Mouse (Mus musculus) MEL (cell line): ENCODE measurements at regions not wholly inside any gene's neighbourhood (a gene's known extent, or its start where the extent isn't known, plus 50 kb on each side); places are given as distances from the start of the nearest gene placed in this dataset.
A peak's percentile ranks its signal among the peaks of the same experiment; 100 is the strongest.
"Not testable (repeated sequence)": the region's sequence is repeated elsewhere in the genome, so short reads cannot be mapped to it uniquely, and the experiment has no call there.

Source experiments
- DNase-seq: peaks from one replicate; pipeline ENCODE4 v3.0.0; 2011; ENCODE audit warnings: low read depth, low spot score
- H3K27ac ChIP-seq: 2 replicates; pipeline ENCODE4 v1.5.1; 2012; ENCODE audit warnings: low read depth, mild to moderate bottlenecking, control low read depth, low read length, moderate library complexity; ENCODE audit not compliant: control insufficient read depth
- H3K27me3 ChIP-seq, 2 experiments: fragments of 150-350 bp in 1 of 2; sonication (generic) in 1 of 2; 2 replicates each; pipeline ENCODE4 v1.6.1; 2012; ENCODE audit warnings: low read length in 2 of 2, mild to moderate bottlenecking in 2 of 2, improper control_type of control experiment in 1 of 2, moderate library complexity in 1 of 2; ENCODE audit not compliant: insufficient read depth in 2 of 2, control insufficient read depth in 1 of 2
- H3K36me3 ChIP-seq, 2 experiments: 2 replicates each; pipeline ENCODE4 v1.6.1; 2012 to 2014; ENCODE audit warnings: low read length in 2 of 2, improper control_type of control experiment in 1 of 2, inconsistent platforms in 1 of 2, mild to moderate bottlenecking in 1 of 2; ENCODE audit not compliant: insufficient read depth in 2 of 2, control insufficient read depth in 1 of 2
- H3K4me1 ChIP-seq, 2 experiments: fragments of 150-350 bp in 1 of 2; sonication (generic) in 1 of 2; 2 replicates each; pipeline ENCODE4 v1.6.1; 2012; ENCODE audit warnings: low read length in 2 of 2, improper control_type of control experiment in 1 of 2, mild to moderate bottlenecking in 1 of 2; ENCODE audit not compliant: insufficient read depth in 2 of 2, control insufficient read depth in 1 of 2
- H3K4me3 ChIP-seq, 2 experiments: fragments of 150-350 bp in 1 of 2; sonication (generic) in 1 of 2; 2 replicates each; pipeline ENCODE4 v1.5.1; 2012; ENCODE audit warnings: low read depth in 2 of 2, low read length in 2 of 2, mild to moderate bottlenecking in 2 of 2, moderate library complexity in 2 of 2, control low read depth in 1 of 2, improper control_type of control experiment in 1 of 2; ENCODE audit not compliant: control insufficient read depth in 1 of 2, insufficient read depth in 1 of 2
- H3K79me2 ChIP-seq: 2 replicates; pipeline ENCODE4 v1.6.1; 2012; ENCODE audit warnings: mild to moderate bottlenecking, low read length, moderate library complexity; ENCODE audit not compliant: control insufficient read depth, poor library complexity, insufficient read depth
- H3K9ac ChIP-seq: 2 replicates; pipeline ENCODE4 v1.6.1; 2012; ENCODE audit warnings: low read depth, mild to moderate bottlenecking, control low read depth, low read length, moderate library complexity; ENCODE audit not compliant: control insufficient read depth, poor library complexity, severe bottlenecking
- H3K9me3 ChIP-seq: fragments of 150-350 bp; sonication (generic); replicated peaks from 2 replicates; pipeline ENCODE4 v1.6.1; 2012; ENCODE audit warnings: mild to moderate bottlenecking, low read length, improper control_type of control experiment, moderate library complexity; ENCODE audit not compliant: insufficient read depth
- CTCF ChIP-seq, 3 experiments: IDR thresholded peaks in 2 of 3; conservative IDR thresholded peaks in 1 of 3; 2 replicates each; pipeline ENCODE4 v1.5.1; 2011 to 2012; ENCODE audit warnings: low read length in 3 of 3, low read depth in 2 of 3, mild to moderate bottlenecking in 2 of 3, improper control_type of control experiment in 1 of 3, inconsistent platforms in 1 of 3, mixed read lengths in 1 of 3, moderate library complexity in 1 of 3; ENCODE audit not compliant: control insufficient read depth in 1 of 3, insufficient read depth in 1 of 3, poor library complexity in 1 of 3, severe bottlenecking in 1 of 3
- HCFC1 ChIP-seq: IDR thresholded peaks from 2 replicates; pipeline ENCODE4 v1.6.1; 2012; ENCODE audit warnings: low read depth, mild to moderate bottlenecking, inconsistent platforms, low read length, improper control_type of control experiment, moderate library complexity
- MAX ChIP-seq: IDR thresholded peaks from 2 replicates; pipeline ENCODE4 v1.6.1; 2011; ENCODE audit warnings: low read length, improper control_type of control experiment
- MAZ ChIP-seq: IDR thresholded peaks from 2 replicates; pipeline ENCODE4 v1.6.1; 2012; ENCODE audit warnings: low read depth, mild to moderate bottlenecking, inconsistent platforms, low read length, improper control_type of control experiment
- MXI1 ChIP-seq: IDR thresholded peaks from 2 replicates; pipeline ENCODE4 v1.6.1; 2011; ENCODE audit warnings: mild to moderate bottlenecking, low read depth, low read length, improper control_type of control experiment
- RAD21 ChIP-seq: IDR thresholded peaks from 2 replicates; pipeline ENCODE4 v1.6.1; 2011; ENCODE audit warnings: mild to moderate bottlenecking, low read depth, low read length, improper control_type of control experiment
- SIN3A ChIP-seq: IDR thresholded peaks from 2 replicates; pipeline ENCODE4 v1.6.1; 2012; ENCODE audit warnings: low read length, improper control_type of control experiment, inconsistent platforms
- SMC3 ChIP-seq: IDR thresholded peaks from 2 replicates; pipeline ENCODE4 v1.6.1; 2011; ENCODE audit warnings: low read depth, low read length, improper control_type of control experiment
- ZNF384 ChIP-seq: IDR thresholded peaks from 2 replicates; pipeline ENCODE4 v1.6.1; 2012; ENCODE audit warnings: low read depth, mild to moderate bottlenecking, inconsistent platforms, low read length, improper control_type of control experiment

GRCm38 (mm10) chr17:31763078-31763477 is 85.5 kb downstream of the Cryaa start (continued):
- TF ChIP-seq HCFC1 (no peak), ZNF384 (no peak)
- TF ChIP-seq, all 39 proteins: peak for 3

DNA sequence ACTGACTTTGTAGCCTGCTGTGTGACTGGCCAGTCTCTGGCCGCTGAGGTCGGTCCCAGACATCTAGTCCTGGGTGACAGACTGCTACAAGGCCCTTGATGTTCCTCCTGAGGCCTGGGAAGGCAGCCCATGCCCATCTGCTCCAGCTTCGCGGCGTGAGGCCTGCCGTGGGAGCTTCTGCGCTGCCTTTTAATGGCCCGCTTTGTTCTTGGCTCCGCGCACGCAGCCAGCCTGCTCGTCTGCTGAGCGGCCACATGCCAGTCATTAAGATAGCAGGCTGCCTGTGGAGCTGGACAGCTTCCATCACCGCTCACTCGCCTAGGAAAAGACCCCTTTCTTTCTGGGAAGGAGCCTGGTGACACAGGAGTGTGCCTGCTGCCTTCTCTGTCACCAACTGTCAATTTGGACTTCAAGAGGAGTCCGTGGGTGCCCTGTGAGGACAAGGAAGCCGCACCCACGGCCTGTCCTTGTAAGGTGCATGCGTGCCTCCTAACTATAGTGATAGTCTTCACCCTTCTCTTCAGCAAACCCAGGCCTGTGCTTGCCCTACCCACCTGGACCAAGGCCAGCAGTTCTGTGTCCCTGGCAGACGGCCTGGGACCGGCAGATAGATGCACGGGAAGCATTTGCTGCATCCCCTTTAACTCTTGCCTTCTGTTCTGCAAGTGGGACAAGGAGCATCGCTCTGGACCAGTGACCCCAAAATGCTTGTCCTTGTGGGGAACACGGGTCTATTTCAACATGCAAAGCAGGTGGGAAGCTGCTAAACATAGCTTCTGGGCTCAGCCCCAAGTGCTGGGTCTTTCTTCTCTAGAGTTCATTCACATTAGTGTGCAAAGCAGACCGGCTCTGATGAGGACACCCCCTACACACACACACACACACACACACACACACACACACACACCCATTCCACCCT is 88.6 kb downstream of the Sik1 start:
- H3K79me2 ChIP-seq, result no peaks in the 10 kb centered on the region
- H3K27me3 ChIP-seq, result peaks cover 0 to 3% of the 10 kb centered on the region in 2 experiments; a peak in 2 of 4 replicates
- no peaks in the 10 kb centered on the region for H3K4me1 ChIP-seq
- H3K9ac ChIP-seq, result no peak overlapping the region
- no peaks in the 10 kb centered on the region for H3K9me3 ChIP-seq
- no peak overlapping the region for H3K27ac ChIP-seq
- TF ChIP-seq MAX (no peak), SIN3A (no peak), MAZ (no peak)
- TF ChIP-seq, all 39 proteins: peak for 0
- no peak for DNase-seq
- Histone ChIP-seq H3K4me3 (no peak overlapping the region), H3K36me3 (no peaks in the 10 kb centered on the region)

GRCm38 (mm10) chr17:31772201-31772820 is 83.3 kb downstream of the Sik1 start:
- Histone ChIP-seq H3K9me3 (no peaks in the 10 kb centered on the region), H3K36me3 (no peaks in the 10 kb centered on the region), H3K4me3 (no peak overlapping the region), H3K27ac (no peak overlapping the region), H3K79me2 (no peaks in the 10 kb centered on the region), H3K27me3 (peaks cover 0 to 2% of the 10 kb centered on the region in 2 experiments; a peak in 2 of 4 replicates), H3K9ac (no peak overlapping the region), H3K4me1 (no peaks in the 10 kb centered on the region)
- TF ChIP-seq MXI1, result no peak
- no peak for DNase-seq

- peak; percentile 26 for DNase-seq
Measured at GRCm38 (mm10) chr17:31773882-31774281, 81.7 kb downstream of the Sik1 start.

More at GRCm38 (mm10) chr17:31773882-31774281, 81.7 kb downstream of the Sik1 start:
- H3K9ac ChIP-seq, H3K27ac ChIP-seq, H3K79me2 ChIP-seq, H3K9me3 ChIP-seq, H3K36me3 ChIP-seq, H3K27me3 ChIP-seq, H3K4me3 ChIP-seq, H3K4me1 ChIP-seq: not testable (repeated sequence)
- TF ChIP-seq CTCF (IDR thresholded peaks at IDR 0.05 in 2 of 3, conservative IDR thresholded peaks at IDR 0.05 in 1 of 3; ENCODE audit: control insufficient read depth in 1 of 3, insufficient read depth in 1 of 3, low read depth in 2 of 3, low read length in 3 of 3, poor library complexity in 1 of 3, severe bottlenecking in 1 of 3) (peak; percentile 25 to 54 (median 36); a peak in 5 of 6 replicates), SMC3 (peak; percentile 30; the same call in 1 of the 2 replicates), RAD21 (peak; percentile 3)
